20 mouse cellular contexts compared by ENCODE assay signal in genomic region chr3:100908594-100908993, GRCm38 (mm10). TPM values are rescaled to one million over a fixed set of nuclear protein-coding genes. Genes with fewer than 3 reads are reported as not detected.
DNase-seq lines count a peak whose midpoint lies in the region; ATAC-seq and TF ChIP-seq lines count a peak whose summit lies in the region.
"Had no signal": no experiment of that assay in that cellular context is flagged by ENCODE, and none has a peak within 500 bp of the region (broad histone marks: within the 10 kb centered on the region; RNA-seq: fewer than 3 reads in every experiment).

No protein-coding gene starts in this region.

- H3K4me2 ChIP-seq in heart, embryonic 13.5 days: peak overlapping the region; percentile 16; the same call in 1 of the 2 replicates
- no peak overlapping the region for H3K4me2 ChIP-seq in lung, embryonic 14.5 days
- no peak overlapping the region for H3K4me2 ChIP-seq in lung, postnatal 0 days (replicated peaks; ENCODE audit: low read depth, low read length)
- H3K4me2 ChIP-seq in embryonic facial prominence, embryonic 15.5 days (replicated peaks): no peak overlapping the region
- peak overlapping the region; percentile 1 for H3K4me2 ChIP-seq in myocyte (ENCODE audit: low read depth)
- H3K4me2 ChIP-seq: embryonic facial prominence, embryonic 13.5 days; hindbrain, embryonic 12.5 days; liver, embryonic 12.5 days; neural tube, embryonic 12.5 days had no signal

- no peak for TF ChIP-seq POLR2A in myocyte (IDR thresholded peaks at IDR 0.05; ENCODE audit: insufficient read length, low read depth)

- ATAC-seq in heart, embryonic 13.5 days (ENCODE audit: extremely low read depth, insufficient number of reproducible peaks, low FRiP score, low TSS enrichment): no peak
- no peak for ATAC-seq in lung, embryonic 14.5 days (ENCODE audit: insufficient read depth)
- no peak for ATAC-seq in lung, postnatal 0 days
- ATAC-seq in embryonic facial prominence, embryonic 15.5 days (ENCODE audit: insufficient number of reproducible peaks, low FRiP score, low TSS enrichment, low read depth): peak; percentile 37; the same call in 1 of the 2 replicates
- ATAC-seq: forebrain, embryonic 16.5 days; intestine, embryonic 16.5 days; liver, embryonic 12.5 days had no signal

- no peak overlapping the region for H3K4me3 ChIP-seq in heart, embryonic 13.5 days
- H3K4me3 ChIP-seq in lung, embryonic 14.5 days (ENCODE audit: low read depth, low read length): no peak overlapping the region
- H3K4me3 ChIP-seq in lung, postnatal 0 days (ENCODE audit: low read depth, low read length): no peak overlapping the region
- no peak overlapping the region for H3K4me3 ChIP-seq in embryonic facial prominence, embryonic 15.5 days (replicated peaks)
- no peak overlapping the region for H3K4me3 ChIP-seq in myocyte
- H3K4me3 ChIP-seq: embryonic facial prominence, embryonic 13.5 days; hindbrain, embryonic 12.5 days; liver, embryonic 12.5 days; midbrain, embryonic 10.5 days; neural tube, embryonic 12.5 days had no signal

- no peak for TF ChIP-seq EP300 in lung, postnatal 0 days (IDR thresholded peaks at IDR 0.05)

- H3K9me3 ChIP-seq in heart, embryonic 13.5 days: no peaks in the 10 kb centered on the region
- H3K9me3 ChIP-seq in lung, embryonic 14.5 days (ENCODE audit: low read depth, low read length): no peaks in the 10 kb centered on the region
- H3K9me3 ChIP-seq in lung, postnatal 0 days (ENCODE audit: low read length): no peaks in the 10 kb centered on the region
- no peaks in the 10 kb centered on the region for H3K9me3 ChIP-seq in embryonic facial prominence, embryonic 15.5 days (replicated peaks)
- H3K9me3 ChIP-seq: embryonic facial prominence, embryonic 13.5 days; hindbrain, embryonic 12.5 days; liver, embryonic 12.5 days; midbrain, embryonic 10.5 days; neural tube, embryonic 12.5 days had no signal

- intact Hi-C loops in left cerebral cortex, postnatal 25 days (cut with DNase I): no loop called here

- no peak for DNase-seq in heart, adult 9 months (ENCODE audit: low spot score in 2 of 2)
- no peak for DNase-seq in lung, embryonic 14.5 days
- no peak for DNase-seq in lung, postnatal 0 days (ENCODE audit: low spot score)
- no peak for DNase-seq in left cerebral cortex, postnatal 25 days (ENCODE audit: low spot score in 2 of 2)
- DNase-seq in gastrocnemius, adult 18-20 months (ENCODE audit: low spot score): no peak
- DNase-seq: cerebellum, adult 2 months; cerebellum, postnatal 36 days; lung, adult 2 months; lung, postnatal 4 days; thymus, adult 18-20 months had no signal

- H3K4me1 ChIP-seq in heart, embryonic 13.5 days: peaks cover 32% of the 10 kb centered on the region
- H3K4me1 ChIP-seq in lung, embryonic 14.5 days (ENCODE audit: insufficient read depth): no peaks in the 10 kb centered on the region
- no peaks in the 10 kb centered on the region for H3K4me1 ChIP-seq in lung, postnatal 0 days (ENCODE audit: insufficient read depth, low read depth, low read length)
- H3K4me1 ChIP-seq in embryonic facial prominence, embryonic 15.5 days: peaks cover 6% of the 10 kb centered on the region
- H3K4me1 ChIP-seq: hindbrain, embryonic 12.5 days; midbrain, embryonic 10.5 days; neural tube, embryonic 12.5 days had no signal

- H3K27me3 ChIP-seq in heart, embryonic 13.5 days (replicated peaks): no peaks in the 10 kb centered on the region
- H3K27me3 ChIP-seq in lung, embryonic 14.5 days (ENCODE audit: insufficient read depth, low read length): no peaks in the 10 kb centered on the region
- no peaks in the 10 kb centered on the region for H3K27me3 ChIP-seq in lung, postnatal 0 days (replicated peaks; ENCODE audit: insufficient read depth, low read length)
- no peaks in the 10 kb centered on the region for H3K27me3 ChIP-seq in embryonic facial prominence, embryonic 15.5 days
- H3K27me3 ChIP-seq in myocyte (ENCODE audit: control insufficient read depth, insufficient read depth, insufficient read length): no peaks in the 10 kb centered on the region
- H3K27me3 ChIP-seq: embryonic facial prominence, embryonic 13.5 days; hindbrain, embryonic 12.5 days; neural tube, embryonic 12.5 days had no signal

- no peak overlapping the region for H3ac ChIP-seq in myocyte (ENCODE audit: control insufficient read depth, insufficient read length)

- H3K9ac ChIP-seq in heart, embryonic 13.5 days: no peak overlapping the region
- no peak overlapping the region for H3K9ac ChIP-seq in lung, embryonic 14.5 days
- H3K9ac ChIP-seq in lung, postnatal 0 days (replicated peaks; ENCODE audit: low read depth): no peak overlapping the region
- no peak overlapping the region for H3K9ac ChIP-seq in embryonic facial prominence, embryonic 15.5 days
- H3K9ac ChIP-seq: embryonic facial prominence, embryonic 13.5 days; hindbrain, embryonic 12.5 days; liver, embryonic 12.5 days; neural tube, embryonic 12.5 days had no signal

- no peak overlapping the region for H3K27ac ChIP-seq in heart, embryonic 13.5 days (replicated peaks)
- 0 out of 2 replicates have a peak overlapping the region, but pooled peaks have one; percentile 9 for H3K27ac ChIP-seq in lung, embryonic 14.5 days (ENCODE audit: low read depth)
- H3K27ac ChIP-seq in lung, postnatal 0 days (ENCODE audit: low read length): no peak overlapping the region
- H3K27ac ChIP-seq in embryonic facial prominence, embryonic 15.5 days (replicated peaks): no peak overlapping the region
- H3K27ac ChIP-seq: embryonic facial prominence, embryonic 13.5 days; hindbrain, embryonic 12.5 days; liver, embryonic 12.5 days; midbrain, embryonic 10.5 days; neural tube, embryonic 12.5 days had no signal

- H3K79me2 ChIP-seq in myocyte (ENCODE audit: control insufficient read depth, insufficient read depth): no peaks in the 10 kb centered on the region

- WGBS in heart, embryonic 13.5 days: 29% methylated on average over 6 of the region's 6 CpGs
- 30% methylated on average over 6 of the region's 6 CpGs for WGBS in lung, embryonic 14.5 days
- 28% methylated on average over 6 of the region's 6 CpGs for WGBS in lung, postnatal 0 days
- WGBS in embryonic facial prominence, embryonic 15.5 days: 25% methylated on average over 6 of the region's 6 CpGs

- no peak for TF ChIP-seq CTCF in lung, embryonic 14.5 days (IDR thresholded peaks at IDR 0.05; ENCODE audit: low read depth)
- TF ChIP-seq CTCF in lung, postnatal 0 days (IDR thresholded peaks at IDR 0.05): no peak

- H3K36me3 ChIP-seq in heart, embryonic 13.5 days: no peaks in the 10 kb centered on the region
- no peaks in the 10 kb centered on the region for H3K36me3 ChIP-seq in lung, embryonic 14.5 days (ENCODE audit: insufficient read depth)
- H3K36me3 ChIP-seq in lung, postnatal 0 days (ENCODE audit: insufficient read depth, low read length): no peaks in the 10 kb centered on the region
- H3K36me3 ChIP-seq in embryonic facial prominence, embryonic 15.5 days: no peaks in the 10 kb centered on the region
- H3K36me3 ChIP-seq in myocyte (ENCODE audit: control insufficient read depth, insufficient read depth): no peaks in the 10 kb centered on the region
- H3K36me3 ChIP-seq: embryonic facial prominence, embryonic 13.5 days; hindbrain, embryonic 12.5 days; liver, embryonic 12.5 days; midbrain, embryonic 10.5 days; neural tube, embryonic 12.5 days had no signal

TF ChIP-seq in myocyte, 11 proteins besides CTCF, POLR2A, EP300 and RAD21:
- TF ChIP-seq SRF (IDR thresholded peaks at IDR 0.05; ENCODE audit: control insufficient read depth, insufficient read length, low read depth) (no peak), MYOD1 (IDR thresholded peaks at IDR 0.05; ENCODE audit: control insufficient read depth in 1 of 3, insufficient read length in 2 of 3, low read depth in 2 of 3) (no peak)

RNA-seq across cellular contexts. Expression of gene Trim45, which starts 13.4 kb away (rescaled TPM):
- 3.6 and 3.8 TPM in 2 replicates for polyA plus RNA-seq in heart, embryonic 13.5 days (2015; fragmentation: Nextera tagmentation; extraction: Ambion mirVana)
- 2.8 and 4.3 TPM in 2 replicates for polyA plus RNA-seq in lung, embryonic 14.5 days (2014; fragmentation: Nextera tagmentation; extraction: Ambion mirVana)
- 2.7 and 2.8 TPM in 2 replicates for polyA plus RNA-seq in lung, postnatal 0 days (2015; fragmentation: Nextera tagmentation; extraction: Ambion mirVana)
- 6.5 and 7.1 TPM in 2 replicates for polyA plus RNA-seq in embryonic facial prominence, embryonic 15.5 days (2015; fragmentation: Nextera tagmentation; extraction: Ambion mirVana)
- polyA plus RNA-seq in myocyte (2012; fragmentation: generic; extraction: Trizol): 4.6 TPM
- 1 to 10 TPM; 9.1 to 9.2 TPM for total RNA-seq in left cerebral cortex, postnatal 25 days (2021)
- 1 to 10 TPM; 4.9 to 6.8 TPM for total RNA-seq in gastrocnemius, adult 18-20 months (2021)

Comparison
In these comparisons a context has a peak if more than half of its experiments do, and no peak if none do; other contexts are left out.
1. H3K4me2 ChIP-seq: peak in heart, embryonic 13.5 days (single experiment) and myocyte (single experiment); none in lung, embryonic 14.5 days (single experiment), lung, postnatal 0 days (single experiment) and embryonic facial prominence, embryonic 15.5 days (single experiment).